Mouse (Mus musculus) limb, embryonic 14.5 days (tissue): ENCODE measurements around the gene Grap2. TPM values are rescaled to one million over a fixed set of nuclear protein-coding genes. Genes with fewer than 3 reads are reported as not detected.

Experiments
- ATAC-seq: fragments of 200-750 bp; cut with Nextera tagmentation; 2 replicates; pipeline ENCODE4 v1.8.0; 2017; ENCODE audit warnings: low read depth, moderate number of reproducible peaks, moderate TSS enrichment; ENCODE audit not compliant: low FRiP score
- DNase-seq: peaks from one replicate; pipeline ENCODE4 v3.0.0-alpha.2; 2015; ENCODE audit warnings: low spot score
- H3K27ac ChIP-seq: fragments of 300-500 bp; sonication (generic); replicated peaks from 2 replicates; pipeline ENCODE4 v1.5.1; 2014; ENCODE audit warnings: low read depth, mild to moderate bottlenecking, low read length, moderate library complexity, mixed read lengths
- H3K27me3 ChIP-seq: fragments of 300-500 bp; sonication (generic); 2 replicates; pipeline ENCODE4 v1.6.1; 2014; ENCODE audit warnings: low read length, mixed read lengths; ENCODE audit not compliant: control insufficient read depth, insufficient read depth
- H3K36me3 ChIP-seq: fragments of 300-500 bp; sonication (generic); 2 replicates; pipeline ENCODE4 v1.6.1; 2014; ENCODE audit warnings: mild to moderate bottlenecking, low read length, moderate library complexity, mixed read lengths; ENCODE audit not compliant: control insufficient read depth, insufficient read depth
- H3K4me1 ChIP-seq: fragments of 300-500 bp; sonication (generic); 2 replicates; pipeline ENCODE4 v1.6.1; 2014; ENCODE audit warnings: antibody characterized with exemption, low read length, mixed read lengths; ENCODE audit not compliant: control insufficient read depth, insufficient read depth
- H3K4me2 ChIP-seq: fragments of 300-500 bp; sonication (generic); replicated peaks from 2 replicates; pipeline ENCODE4 v1.6.1; 2014; ENCODE audit warnings: low read depth, mild to moderate bottlenecking, low read length, moderate library complexity; ENCODE audit not compliant: severe bottlenecking
- H3K4me3 ChIP-seq: fragments of 300-500 bp; sonication (generic); replicated peaks from 2 replicates; pipeline ENCODE4 v1.5.1; 2014; ENCODE audit warnings: low read length
- H3K9ac ChIP-seq: fragments of 300-500 bp; sonication (generic); 2 replicates; pipeline ENCODE4 v1.6.1; 2014; ENCODE audit warnings: mild to moderate bottlenecking, low read depth, low read length, moderate library complexity; ENCODE audit not compliant: severe bottlenecking
- H3K9me3 ChIP-seq: fragments of 300-500 bp; sonication (generic); 2 replicates; pipeline ENCODE4 v1.6.1; 2016; ENCODE audit warnings: low read length; ENCODE audit not compliant: control insufficient read depth
- POLR2A ChIP-seq: fragments of 200-500 bp; IDR thresholded peaks from 2 replicates; pipeline ENCODE4 v1.8.0; 2012; ENCODE audit warnings: inconsistent platforms, mild to moderate bottlenecking, moderate library complexity, borderline replicate concordance; ENCODE audit not compliant: insufficient read depth, insufficient read length; ENCODE audit errors: extremely low read depth
- WGBS: fragments of 180-500 bp; shearing (Covaris S2); extraction: QIAGEN DNeasy Blood & Tissue Kit; methylation state at CpG from one replicate; pipeline ENCODE4 v1.1.7; 2014; 5-methylcytosine and 5-hydroxymethylcytosine counted together
- polyA plus RNA-seq, 2 experiments: library from polyadenylated mRNA; depleted of rRNA in 1 of 2; stranded (reverse) in 1 of 2; unstranded in 1 of 2; fragments of >200 nt; fragmentation: Nextera tagmentation in 1 of 2; extraction: Ambion mirVana in 1 of 2; gene quantifications; 2 replicates each; pipeline versions ENCODE4 v1.2.1 to v1.2.3; 2012 to 2014

Gene Grap2
- polyA plus RNA-seq, 2 experiments, result 0.36 to 1.2 TPM

DNA sequence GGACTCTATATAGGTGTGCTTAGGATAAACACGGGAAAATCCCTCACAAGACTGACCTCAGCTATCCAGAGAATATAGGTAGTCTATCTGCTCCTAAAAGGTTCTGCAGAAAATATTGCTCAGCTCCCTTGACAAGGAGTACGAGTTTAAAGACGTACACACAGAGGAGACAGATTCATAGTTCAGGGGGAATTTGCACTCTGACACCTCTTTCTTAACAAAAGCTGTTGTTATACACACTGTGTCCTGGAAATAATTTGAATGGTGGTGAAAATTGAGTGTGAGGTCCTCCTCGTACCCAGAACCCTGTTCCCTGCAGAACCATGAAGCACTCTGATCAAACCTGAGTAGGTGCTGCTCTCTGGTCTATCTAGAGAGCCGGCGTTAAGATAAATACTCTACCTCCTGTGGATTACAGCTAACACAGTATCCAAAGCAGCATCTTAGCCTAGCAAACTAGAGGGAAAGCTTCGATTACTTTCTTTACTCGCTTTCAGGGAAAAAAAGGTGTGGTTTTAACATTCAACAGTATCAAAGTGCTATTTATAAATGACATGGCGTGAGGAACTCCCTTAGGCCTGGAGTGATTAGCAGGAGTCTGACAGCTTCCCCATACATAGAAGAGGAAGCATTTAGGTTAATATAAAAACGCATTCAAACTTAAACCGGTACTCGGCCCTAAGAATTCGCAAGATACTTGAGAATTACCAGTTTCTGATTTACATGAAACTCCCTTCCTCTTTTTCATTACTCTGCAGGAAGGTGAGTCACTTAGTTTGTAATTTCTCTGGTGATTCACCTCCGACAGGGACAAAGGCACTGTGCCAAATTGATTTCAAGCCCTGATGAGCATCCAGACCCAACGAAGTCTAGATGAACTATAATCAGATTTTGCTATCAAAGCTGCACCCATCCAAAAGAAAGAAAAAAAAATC lies 11.5 kb upstream of the Grap2 start:
- ATAC-seq (no peak), DNase-seq (no peak)
- TF ChIP-seq POLR2A, result no peak
- Histone ChIP-seq H3K27ac (no peak overlapping the region), H3K4me3 (no peak overlapping the region), H3K4me2 (no peak overlapping the region), H3K9me3 (no peaks in the 10 kb centered on the region), H3K4me1 (no peaks in the 10 kb centered on the region), H3K27me3 (no peaks in the 10 kb centered on the region), H3K9ac (no peak overlapping the region), H3K36me3 (no peaks in the 10 kb centered on the region)
- WGBS, result 64% methylated on average over 15 of the region's 15 CpGs

DNA sequence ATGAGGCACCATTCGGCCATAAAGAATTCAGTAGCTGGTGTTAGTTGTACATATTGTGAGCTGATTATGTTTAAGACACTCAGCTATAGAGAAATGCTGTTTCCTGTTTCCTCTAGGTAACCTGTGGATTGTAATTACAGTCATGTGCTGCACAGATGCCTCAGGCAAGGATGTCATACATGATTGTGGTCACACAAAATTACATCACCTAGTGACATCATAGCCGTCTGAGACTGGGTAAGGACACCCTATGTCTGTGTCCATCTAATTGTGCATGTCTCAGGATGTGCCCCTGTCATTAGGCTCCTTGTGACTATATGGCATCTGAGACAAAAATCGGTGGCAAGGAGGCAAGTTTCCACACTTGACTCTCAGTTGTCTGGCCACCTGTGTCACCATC lies 9.9 kb upstream of the Grap2 start:
- Histone ChIP-seq H3K36me3 (no peaks in the 10 kb centered on the region), H3K9me3 (no peaks in the 10 kb centered on the region), H3K4me1 (no peaks in the 10 kb centered on the region), H3K27me3 (no peaks in the 10 kb centered on the region), H3K9ac (no peak overlapping the region), H3K4me2 (no peak overlapping the region), H3K4me3 (no peak overlapping the region), H3K27ac (no peak overlapping the region)
- DNase-seq, result no peak
- ATAC-seq, result no peak
- TF ChIP-seq POLR2A, result no peak
- 64% methylated on average over 3 of the region's 3 CpGs for WGBS

DNA sequence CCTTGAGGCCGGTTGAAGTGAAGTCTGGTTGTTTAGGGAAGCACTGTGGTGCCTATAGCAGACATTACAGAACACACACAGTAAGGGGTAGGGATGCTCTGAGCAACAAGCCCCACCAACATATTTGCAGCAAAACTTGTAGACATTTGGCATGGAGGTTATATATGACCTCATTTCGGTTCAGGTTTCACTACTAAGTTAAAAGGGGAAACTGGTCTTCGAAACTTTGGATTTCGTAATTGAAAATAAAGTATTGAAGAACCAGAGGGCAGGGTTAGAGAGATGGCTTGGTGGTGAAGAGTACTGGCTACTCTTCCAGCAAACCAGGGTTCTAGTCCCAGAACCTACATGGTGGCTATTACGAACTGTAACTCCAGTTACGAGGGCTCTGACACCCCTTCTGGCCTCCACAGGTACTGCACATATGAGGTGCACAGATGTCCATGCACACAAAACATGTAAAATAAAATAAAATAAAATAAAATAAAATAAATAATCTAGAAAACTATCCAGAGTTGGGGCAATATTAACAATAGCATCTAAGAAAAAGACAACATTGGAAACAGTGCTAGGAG lies 8.7 kb upstream of the Grap2 start:
- ATAC-seq (no peak), DNase-seq (no peak)
- no peak overlapping the region for H3K9ac ChIP-seq
- H3K4me1 ChIP-seq, result no peaks in the 10 kb centered on the region
- no peak overlapping the region for H3K4me3 ChIP-seq
- 82% methylated on average over 6 of the region's 6 CpGs for WGBS
- H3K9me3 ChIP-seq, result no peaks in the 10 kb centered on the region
- no peak overlapping the region for H3K27ac ChIP-seq
- no peak for TF ChIP-seq POLR2A
- H3K36me3 ChIP-seq, result no peaks in the 10 kb centered on the region
- no peak overlapping the region for H3K4me2 ChIP-seq
- no peaks in the 10 kb centered on the region for H3K27me3 ChIP-seq

DNA sequence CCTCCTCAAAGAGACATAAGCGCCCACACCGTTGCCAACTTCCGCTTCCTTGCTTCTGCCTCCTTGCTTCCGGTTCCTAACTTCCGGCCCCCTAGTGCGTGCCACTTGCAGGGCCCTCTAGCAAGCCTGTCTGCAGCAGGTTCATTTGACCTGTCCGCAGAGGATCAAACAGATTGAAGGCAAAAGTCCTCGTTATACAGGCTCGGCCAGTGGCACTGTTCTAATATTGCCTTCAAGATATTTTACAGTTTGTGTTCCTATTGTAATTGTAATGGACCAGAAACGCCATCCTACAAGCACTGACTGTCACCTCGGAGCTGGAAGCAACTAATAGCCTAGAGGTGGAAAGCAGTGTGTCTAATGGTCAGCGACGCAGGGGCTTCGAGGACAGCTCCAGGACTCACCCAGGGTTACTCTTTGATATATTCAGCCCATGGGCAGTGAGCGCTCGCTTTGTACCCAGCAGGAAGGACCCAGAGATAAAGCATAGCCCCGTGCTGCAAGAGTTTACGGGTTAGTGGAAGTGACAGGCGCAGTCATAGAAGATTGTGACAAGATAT lies 7.2 kb upstream of the Grap2 start, which contains the start of gene Enthd1:
TSS of gene Enthd1 (minus strand) at position 51 of the 560 bp plus-strand sequence.
- Histone ChIP-seq H3K36me3 (no peaks in the 10 kb centered on the region), H3K27me3 (no peaks in the 10 kb centered on the region), H3K9ac (no peak within 1 kb of the TSS), H3K4me1 (no peaks in the 10 kb centered on the region), H3K4me2 (no peak within 1 kb of the TSS), H3K4me3 (no peak within 1 kb of the TSS), H3K27ac (no peak within 1 kb of the TSS), H3K9me3 (no peaks in the 10 kb centered on the region)
- TF ChIP-seq POLR2A, result no peak
- DNase-seq, result no peak
- no peak for ATAC-seq
- WGBS, result 79% methylated on average over 19 of the region's 19 CpGs

DNA sequence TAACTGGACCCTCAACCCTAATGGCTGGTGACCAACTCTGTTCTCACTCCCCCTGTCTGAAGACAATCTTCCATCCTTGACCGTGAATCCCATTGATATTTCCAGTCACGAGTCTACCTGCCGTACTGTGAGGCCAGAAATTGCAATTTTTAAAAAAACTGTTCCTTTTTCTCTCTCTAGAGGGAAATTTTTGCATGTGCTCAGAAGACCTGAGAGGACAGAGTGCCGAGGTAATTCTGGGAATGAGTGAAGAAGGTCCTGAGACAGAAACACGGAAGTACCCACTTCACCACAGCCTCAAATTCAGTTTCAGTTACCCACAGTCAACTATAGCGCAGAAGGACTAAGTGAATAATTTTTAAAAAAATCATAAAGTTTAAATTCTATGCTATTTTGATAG lies 5.7 kb upstream of the Grap2 start:
- no peak for TF ChIP-seq POLR2A
- Histone ChIP-seq H3K4me3 (no peak overlapping the region), H3K4me2 (no peak overlapping the region), H3K27me3 (no peaks in the 10 kb centered on the region), H3K4me1 (no peaks in the 10 kb centered on the region), H3K36me3 (no peaks in the 10 kb centered on the region), H3K27ac (no peak overlapping the region), H3K9ac (no peak overlapping the region), H3K9me3 (no peaks in the 10 kb centered on the region)
- ATAC-seq (no peak), DNase-seq (no peak)
- WGBS, result 95% methylated on average over 6 of the region's 6 CpGs
